Mouse (Mus musculus) fibroblast of lung, adult 2 months (primary cell): ENCODE data around the gene Runx3.

ENCODE experiments used
- DNase-seq: peaks from one replicate; pipeline ENCODE4 v3.0.0-alpha.2; 2011; ENCODE audit warnings: low read depth

Gene Runx3

DNA sequence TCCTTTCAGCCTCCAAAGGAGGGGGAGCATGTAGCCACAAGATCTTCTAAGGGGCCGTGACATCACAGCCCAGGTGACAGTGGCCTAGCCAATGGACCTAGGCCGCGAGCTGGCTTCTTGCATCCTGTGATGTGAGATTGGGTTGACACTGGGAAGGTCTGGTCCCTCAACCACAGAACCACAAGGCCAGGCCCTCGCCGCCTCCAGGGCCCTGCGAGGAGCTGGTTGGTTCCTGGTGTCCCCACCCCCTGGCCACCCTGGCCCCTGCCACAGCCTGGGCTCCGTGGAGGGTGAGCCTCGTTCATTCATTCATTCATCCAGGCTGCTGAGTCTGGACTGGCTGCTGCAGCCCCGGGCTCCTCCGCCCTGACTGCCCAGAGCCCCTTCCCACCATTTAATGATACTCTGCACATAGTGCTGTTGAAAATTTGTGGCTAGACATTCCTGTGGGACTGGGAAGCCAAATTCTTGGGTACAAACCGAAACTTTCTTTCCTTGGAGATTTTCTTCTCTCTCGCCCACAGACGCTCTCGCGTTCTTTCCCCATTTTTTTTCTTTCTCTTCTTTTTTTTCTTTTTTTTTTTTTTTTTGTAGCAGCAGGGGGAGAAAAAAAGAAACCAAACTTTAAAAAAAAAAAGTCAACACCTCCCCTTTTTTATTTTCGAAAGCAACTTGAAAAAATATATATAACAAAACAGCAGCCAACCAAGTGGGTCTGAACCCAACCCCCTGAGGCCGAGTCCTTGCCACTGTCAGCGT lies at the start of gene Runx3:
Runx3 (plus strand) TSS at position 311 of the 759 bp plus-strand sequence.
- peak; percentile 7 for DNase-seq

- no peak for DNase-seq
Measured at GRCm38 (mm10) chr4:135072671-135073070, 47.8 kb upstream of the Runx3 start.

GRCm38 (mm10) chr4:135073523-135073922 lies 46.9 kb upstream of the Runx3 start:
- DNase-seq, result no peak

DNA sequence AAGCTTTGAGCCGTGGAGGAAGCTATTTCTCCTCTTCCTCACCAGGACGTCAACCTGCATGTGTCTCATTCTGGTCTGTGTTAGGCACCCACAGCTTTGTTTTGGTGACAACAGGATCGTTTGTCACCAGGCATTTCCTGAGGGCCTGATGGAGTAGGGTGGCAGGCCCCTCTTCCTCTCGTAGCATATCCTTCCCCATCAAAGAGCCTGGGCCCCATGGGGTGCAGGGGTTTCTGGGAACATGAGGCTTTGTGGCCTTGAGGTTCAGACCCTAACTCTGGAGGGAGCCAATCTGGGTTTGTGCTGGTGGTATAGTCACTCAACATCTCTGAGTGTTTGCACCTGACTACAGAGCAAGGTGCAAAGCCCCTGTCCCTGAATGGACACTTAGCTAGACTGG lies 45.8 kb upstream of the Runx3 start:
- DNase-seq, result no peak

- no peak for DNase-seq
Measured at GRCm38 (mm10) chr4:135075360-135075759, 45.1 kb upstream of the Runx3 start.

GRCm38 (mm10) chr4:135076611-135077010 lies 43.8 kb upstream of the Runx3 start:
- no peak for DNase-seq

DNA sequence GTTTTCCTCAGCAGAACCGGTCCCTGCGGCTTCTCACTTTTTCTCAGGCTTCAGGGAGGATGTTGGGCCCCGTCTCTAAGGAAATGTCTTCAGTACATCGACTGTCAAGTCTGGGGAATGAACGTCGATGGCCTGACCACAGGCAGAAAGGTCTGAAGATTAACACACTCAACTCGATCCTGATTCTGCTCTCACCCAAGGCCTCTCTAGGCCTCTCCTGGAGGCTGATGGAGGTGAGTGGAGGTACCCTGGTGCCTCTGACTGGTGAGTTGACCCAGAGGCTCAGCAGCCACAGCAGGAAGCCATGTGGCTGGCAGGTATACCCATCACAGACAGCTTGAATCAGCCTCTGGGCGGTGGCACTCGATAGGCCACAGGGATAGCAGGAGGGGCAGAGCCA lies 43.3 kb upstream of the Runx3 start:
- DNase-seq, result no peak

GRCm38 (mm10) chr4:135079859-135080640 lies 40.4 kb upstream of the Runx3 start:
- peak; percentile 81 for DNase-seq

- DNase-seq, result no peak
Measured at GRCm38 (mm10) chr4:135080641-135080920, 39.9 kb upstream of the Runx3 start.

DNA sequence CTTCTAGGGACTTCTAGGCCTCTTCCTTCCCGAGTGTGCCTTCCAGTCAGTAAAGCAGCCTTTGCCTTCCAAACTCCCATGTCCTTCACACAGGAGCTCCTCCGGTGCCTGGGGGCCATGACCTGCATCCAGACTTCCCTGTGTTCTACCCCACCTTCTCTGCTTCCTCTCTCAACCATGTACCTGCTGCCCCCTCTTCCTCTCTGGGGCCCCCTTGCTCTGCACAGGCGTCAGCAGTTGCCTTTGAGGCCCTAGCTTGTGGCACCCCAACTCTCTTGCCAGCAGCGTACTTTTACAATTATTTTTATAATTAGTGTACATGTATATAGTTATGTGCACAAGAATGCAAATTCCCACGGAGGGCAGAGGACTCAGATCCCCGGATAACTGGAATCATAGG lies 37.4 kb upstream of the Runx3 start:
- no peak for DNase-seq

DNA sequence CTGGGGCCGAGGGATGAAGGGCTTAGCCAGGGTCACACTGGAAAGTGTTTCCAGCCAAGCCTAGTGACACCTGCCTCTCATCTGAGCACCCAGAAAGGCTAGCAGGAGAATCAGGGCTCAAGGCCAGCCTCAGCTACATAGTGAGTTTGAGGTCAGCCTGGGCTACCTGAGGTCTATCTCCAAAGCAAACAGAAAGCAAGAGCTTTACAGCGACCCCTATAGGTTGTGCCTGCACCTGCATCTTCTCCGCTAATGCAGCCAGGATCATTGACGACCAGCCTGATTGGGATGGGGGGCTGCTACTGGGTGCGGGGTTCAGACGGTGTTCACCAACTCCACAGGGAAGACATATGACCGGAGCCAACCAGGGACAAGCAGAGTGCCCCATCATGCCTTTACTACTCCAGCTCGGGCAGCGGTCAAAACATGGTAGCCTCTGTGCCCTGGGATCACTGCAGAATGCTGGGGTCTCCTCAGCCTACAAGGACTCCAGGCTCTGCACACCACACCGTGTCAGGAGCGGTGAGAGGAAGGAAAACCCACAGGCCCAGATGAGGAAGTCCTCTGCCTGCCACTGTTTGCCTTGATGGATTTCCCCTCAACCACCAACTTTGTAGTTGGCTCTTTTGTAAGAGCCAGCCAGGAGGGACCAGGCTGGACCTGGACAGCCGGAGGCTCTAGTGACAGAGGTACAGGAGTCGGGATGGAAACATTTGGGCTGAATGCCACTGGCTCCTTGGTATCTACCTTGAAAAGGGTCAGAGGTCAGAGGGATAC lies 35.2 kb upstream of the Runx3 start:
- DNase-seq, result no peak

- DNase-seq, result no peak
Measured at GRCm38 (mm10) chr4:135090613-135091012, 29.8 kb upstream of the Runx3 start.

- DNase-seq, result no peak
Measured at GRCm38 (mm10) chr4:135092871-135093270, 27.6 kb upstream of the Runx3 start.

DNA sequence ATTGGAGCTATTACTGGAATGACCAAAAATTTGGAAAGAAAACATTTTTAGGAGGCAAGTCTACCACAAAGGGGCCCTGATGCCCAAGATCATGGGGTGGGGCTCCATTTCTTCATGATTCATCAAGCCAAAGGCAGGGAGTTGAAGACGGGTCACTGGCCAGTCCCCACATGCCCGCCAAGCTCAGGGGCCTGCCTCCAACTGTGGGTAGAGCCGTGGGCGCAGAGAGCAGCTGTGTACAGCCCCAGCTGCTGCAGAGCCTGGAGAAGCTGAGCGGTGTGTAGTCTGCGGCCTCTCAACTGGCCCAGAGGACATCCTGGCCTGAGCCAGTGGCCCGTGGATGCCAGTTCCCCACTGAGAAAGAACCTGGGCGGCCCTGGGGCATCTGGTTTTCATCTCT lies 24.8 kb upstream of the Runx3 start:
- peak; percentile 85 for DNase-seq

DNA sequence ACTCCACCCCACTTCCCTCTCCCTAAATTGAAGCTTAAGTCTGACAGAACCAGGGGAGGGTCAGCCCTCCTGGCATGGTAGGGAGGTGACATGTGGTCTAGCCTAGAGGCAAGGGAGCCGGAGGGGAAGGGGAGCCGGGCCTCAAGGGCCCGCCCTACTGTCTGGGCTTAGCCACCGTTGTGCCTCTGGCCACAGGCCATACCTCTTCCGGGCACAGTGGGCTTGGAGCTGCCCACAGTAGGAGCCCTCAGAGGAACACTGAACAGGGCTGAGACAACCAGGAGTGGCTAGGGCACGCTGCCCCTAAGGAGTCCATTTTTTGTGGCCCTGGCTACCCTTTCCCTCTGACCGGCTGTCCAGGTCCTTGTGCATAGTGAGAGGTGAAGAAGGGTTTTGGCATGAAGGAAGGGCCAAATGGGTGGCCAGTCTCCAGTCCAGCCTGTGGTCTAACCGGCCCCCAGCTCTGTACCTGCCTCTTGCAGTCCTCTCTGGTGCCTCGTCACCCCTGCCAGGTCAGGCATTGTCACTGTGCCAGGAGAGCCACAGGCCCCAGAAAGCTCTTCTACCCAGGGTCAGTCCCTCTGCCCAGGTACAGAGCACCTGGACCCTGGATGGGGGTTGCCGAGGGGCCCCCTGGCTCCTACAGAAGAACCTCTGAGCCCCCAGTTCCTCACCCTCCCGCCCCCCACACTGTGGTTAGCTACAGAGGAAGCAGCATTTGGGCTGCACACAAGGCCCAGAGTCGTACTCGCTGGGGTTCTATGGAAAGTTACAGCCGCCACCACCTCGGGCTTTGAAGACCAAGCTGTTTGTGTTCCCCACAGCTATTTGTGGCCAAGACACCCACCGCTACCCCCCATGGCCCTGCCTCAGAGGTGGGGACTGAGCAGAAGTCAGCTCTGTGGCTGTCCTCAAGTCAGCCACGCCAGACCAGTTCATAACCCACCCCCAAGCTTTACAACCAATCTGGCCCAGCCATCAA lies 22.3 kb upstream of the Runx3 start:
- DNase-seq, result no peak

- no peak for DNase-seq
Measured at GRCm38 (mm10) chr4:135102019-135102740, 18.3 kb upstream of the Runx3 start.

DNA sequence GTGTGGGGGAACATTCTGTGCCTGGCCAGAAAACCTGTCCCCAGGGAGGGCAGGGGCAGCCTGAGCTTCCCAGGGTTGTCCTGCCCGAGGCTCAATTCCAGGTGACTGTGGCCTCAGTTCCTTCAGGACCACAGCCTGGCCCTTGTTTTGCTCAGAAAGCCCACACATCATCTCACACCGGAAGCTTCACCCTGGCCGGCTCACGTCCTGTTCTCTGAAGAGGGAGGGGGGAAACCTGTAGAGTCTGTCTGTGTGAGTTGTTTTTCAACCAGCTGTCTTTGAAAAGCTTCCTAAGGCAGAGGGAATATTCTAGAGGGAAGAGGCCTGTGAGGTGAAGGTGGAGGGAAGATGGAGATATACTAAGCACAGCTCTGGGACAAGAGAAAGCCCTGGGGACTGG lies 17.7 kb upstream of the Runx3 start:
- DNase-seq, result no peak

DNA sequence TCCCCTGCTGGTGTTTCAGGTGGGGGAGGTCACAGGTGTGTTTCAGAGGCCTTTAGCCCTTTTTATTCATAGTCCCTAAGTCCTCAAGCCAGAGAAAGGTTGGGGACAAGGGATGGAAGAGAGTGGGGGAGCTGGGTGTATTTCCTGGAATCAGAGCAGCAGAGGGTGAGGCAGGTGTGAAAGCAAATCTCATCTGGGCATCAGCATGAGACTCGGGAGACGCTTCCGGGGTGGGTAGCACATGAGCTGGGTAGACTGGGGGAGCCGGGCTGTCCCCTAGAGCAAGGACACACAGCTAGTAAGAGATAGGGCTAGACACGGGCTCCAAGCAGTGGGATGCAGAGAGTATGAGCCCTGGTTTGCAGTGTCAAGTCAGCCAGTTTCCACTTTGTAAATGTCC lies 16.7 kb upstream of the Runx3 start:
- no peak for DNase-seq

GRCm38 (mm10) chr4:135106968-135107367 lies 13.5 kb upstream of the Runx3 start:
- no peak for DNase-seq

DNA sequence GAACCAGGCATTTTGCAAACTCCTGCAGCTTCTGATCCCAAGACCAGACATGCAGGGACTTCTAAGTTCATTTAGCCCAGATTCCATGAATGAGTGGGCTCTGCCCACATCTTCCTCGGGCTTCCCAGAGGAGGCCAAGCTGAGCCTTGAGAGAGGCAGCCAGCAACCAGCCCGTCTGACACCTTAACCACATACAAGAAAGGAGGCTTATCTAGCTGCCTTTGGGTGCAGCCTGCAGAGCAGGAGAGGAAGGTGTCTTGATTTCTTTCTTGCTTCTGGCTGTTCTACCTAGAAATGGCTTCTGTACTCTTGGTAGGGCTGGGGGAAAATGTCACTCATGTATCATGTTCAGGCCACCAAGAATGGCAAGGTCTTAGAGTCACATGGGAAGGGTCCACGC lies 11.8 kb upstream of the Runx3 start:
- no peak for DNase-seq

DNA sequence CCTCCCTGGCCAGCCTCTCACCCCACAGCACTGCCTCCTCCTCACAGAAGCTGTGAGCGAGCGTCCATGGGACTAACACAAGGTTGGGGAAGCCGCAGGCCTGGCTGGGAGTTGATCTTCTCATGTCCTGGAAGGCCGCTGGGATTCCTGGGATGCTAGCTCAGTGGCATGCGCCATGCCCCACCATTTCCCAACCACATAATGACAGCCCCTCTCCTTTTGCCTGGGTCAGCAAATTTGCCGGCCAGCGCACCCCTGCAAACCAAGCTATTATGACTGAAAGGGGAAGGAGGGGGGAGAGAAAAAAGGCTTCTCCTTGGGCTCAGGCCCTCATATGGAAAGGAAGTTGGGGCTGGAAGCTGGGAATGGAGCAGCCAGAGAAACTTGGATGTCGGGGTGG lies 6.8 kb upstream of the Runx3 start:
- no peak for DNase-seq
